Mouse (Mus musculus) forebrain, embryonic 15.5 days (tissue): ENCODE results near the gene Tbc1d10c. TPM values are rescaled to one million over a fixed set of nuclear protein-coding genes. Genes with fewer than 3 reads are reported as not detected.

ENCODE experiments used
- ATAC-seq: fragments of 200-750 bp; cut with Nextera tagmentation; replicated peaks from 2 replicates; pipeline ENCODE4 v1.8.0; 2017; ENCODE audit warnings: mild to moderate bottlenecking, moderate TSS enrichment, moderate library complexity
- H3K27ac ChIP-seq: fragments of 300-500 bp; sonication (generic); replicated peaks from 2 replicates; pipeline ENCODE4 v1.5.1; 2015; ENCODE audit warnings: mild to moderate bottlenecking, inconsistent platforms
- H3K27me3 ChIP-seq: fragments of 300-500 bp; sonication (generic); 2 replicates; pipeline ENCODE4 v1.6.1; 2015; ENCODE audit warnings: inconsistent platforms
- H3K36me3 ChIP-seq: fragments of 300-500 bp; sonication (generic); 2 replicates; pipeline ENCODE4 v1.6.1; 2015; ENCODE audit warnings: mild to moderate bottlenecking, inconsistent platforms
- H3K4me1 ChIP-seq: fragments of 300-500 bp; sonication (generic); 2 replicates; pipeline ENCODE4 v1.6.1; 2015; ENCODE audit warnings: inconsistent platforms
- H3K4me2 ChIP-seq: fragments of 300-500 bp; sonication (generic); replicated peaks from 2 replicates; pipeline ENCODE4 v1.6.1; 2015; ENCODE audit warnings: mild to moderate bottlenecking, inconsistent platforms
- H3K4me3 ChIP-seq: fragments of 300-500 bp; sonication (generic); 2 replicates; pipeline ENCODE4 v1.5.1; 2015; ENCODE audit warnings: mild to moderate bottlenecking, inconsistent platforms
- H3K9ac ChIP-seq: fragments of 300-500 bp; sonication (generic); replicated peaks from 2 replicates; pipeline ENCODE4 v1.6.1; 2015; ENCODE audit warnings: mild to moderate bottlenecking, inconsistent platforms
- H3K9me3 ChIP-seq: fragments of 300-500 bp; sonication (generic); 2 replicates; pipeline ENCODE4 v1.6.1; 2016; ENCODE audit warnings: inconsistent platforms
- WGBS: fragments of 180-500 bp; shearing (Covaris S2); methylation state at CpG from one replicate; pipeline ENCODE4 v1.1.7; 2015; ENCODE audit warnings: mixed read lengths; 5-methylcytosine and 5-hydroxymethylcytosine counted together
- polyA plus RNA-seq: library from polyadenylated mRNA; unstranded; fragments of >200 nt; fragmentation: Nextera tagmentation; extraction: Ambion mirVana; gene quantifications from 2 replicates; pipeline ENCODE4 v1.2.1, GENCODE M21; 2015

Gene Tbc1d10c
- polyA plus RNA-seq, 1 experiment from 2014 or later, result 0.70 TPM

- no peak overlapping the region for H3K9ac ChIP-seq
- 68% methylated on average over 2 of the region's 2 CpGs for WGBS
- H3K4me3 ChIP-seq, result no peak overlapping the region
- no peaks in the 10 kb centered on the region for H3K27me3 ChIP-seq
- no peak overlapping the region for H3K4me2 ChIP-seq
- H3K36me3 ChIP-seq, result no peaks in the 10 kb centered on the region
- no peaks in the 10 kb centered on the region for H3K9me3 ChIP-seq
- H3K4me1 ChIP-seq, result peaks cover 8% of the 10 kb centered on the region
- no peak for ATAC-seq
- H3K27ac ChIP-seq, result no peak overlapping the region
These were observed 7.4 kb downstream of the Tbc1d10c start for GRCm38 (mm10) chr19:4183689-4184088.

- no peak overlapping the region for H3K9ac ChIP-seq
- H3K4me1 ChIP-seq, result peaks cover 8% of the 10 kb centered on the region
- H3K27me3 ChIP-seq, result no peaks in the 10 kb centered on the region
- no peak overlapping the region for H3K4me2 ChIP-seq
- H3K4me3 ChIP-seq, result no peak overlapping the region
- peak; percentile 57; the same call in 1 of the 2 replicates for ATAC-seq
- H3K9me3 ChIP-seq, result no peaks in the 10 kb centered on the region
- H3K36me3 ChIP-seq, result no peaks in the 10 kb centered on the region
- 49% methylated on average over 3 of the region's 3 CpGs for WGBS
- H3K27ac ChIP-seq, result no peak overlapping the region
These were observed 9.2 kb downstream of the Tbc1d10c start for GRCm38 (mm10) chr19:4181892-4182291.

- ATAC-seq, result no peak
- Histone ChIP-seq H3K27ac (no peak overlapping the region), H3K9me3 (no peaks in the 10 kb centered on the region), H3K9ac (no peak overlapping the region), H3K4me1 (peaks cover 11% of the 10 kb centered on the region), H3K4me2 (no peak overlapping the region), H3K4me3 (no peak overlapping the region), H3K36me3 (no peaks in the 10 kb centered on the region), H3K27me3 (no peaks in the 10 kb centered on the region)
- WGBS, result 87% methylated on average over 7 of the region's 7 CpGs
These were observed 10.7 kb downstream of the Tbc1d10c start for GRCm38 (mm10) chr19:4180411-4180810.

GRCm38 (mm10) chr19:4175368-4175947 lies 15.6 kb downstream of the Tbc1d10c start, which contains the start of gene Carns1:
Gene Carns1, minus strand, starts transcription at chr19:4175479.
- Histone ChIP-seq H3K9ac (0 out of 2 replicates have a peak within 1 kb of the TSS, but pooled peaks have one; percentile 1), H3K27me3 (no peaks in the 10 kb centered on the region), H3K4me2 (peak within 1 kb of the TSS; percentile 23; the same call in 1 of the 2 replicates), H3K9me3 (no peaks in the 10 kb centered on the region), H3K27ac (no peak within 1 kb of the TSS), H3K36me3 (no peaks in the 10 kb centered on the region), H3K4me3 (no peak within 1 kb of the TSS), H3K4me1 (peaks cover 8% of the 10 kb centered on the region)
- WGBS, result 5% methylated on average over 11 of the region's 11 CpGs
- ATAC-seq, result no peak; the same call in 1 of the 2 replicates

GRCm38 (mm10) chr19:4172925-4173324 lies 18.2 kb downstream of the Tbc1d10c start:
- Histone ChIP-seq H3K9me3 (no peaks in the 10 kb centered on the region), H3K27me3 (no peaks in the 10 kb centered on the region), H3K9ac (no peak overlapping the region), H3K4me1 (peaks cover 20% of the 10 kb centered on the region), H3K4me2 (no peak overlapping the region), H3K36me3 (no peaks in the 10 kb centered on the region), H3K4me3 (no peak overlapping the region), H3K27ac (no peak overlapping the region)
- WGBS, result 57% methylated on average over 11 of the region's 11 CpGs
- ATAC-seq, result no peak

DNA sequence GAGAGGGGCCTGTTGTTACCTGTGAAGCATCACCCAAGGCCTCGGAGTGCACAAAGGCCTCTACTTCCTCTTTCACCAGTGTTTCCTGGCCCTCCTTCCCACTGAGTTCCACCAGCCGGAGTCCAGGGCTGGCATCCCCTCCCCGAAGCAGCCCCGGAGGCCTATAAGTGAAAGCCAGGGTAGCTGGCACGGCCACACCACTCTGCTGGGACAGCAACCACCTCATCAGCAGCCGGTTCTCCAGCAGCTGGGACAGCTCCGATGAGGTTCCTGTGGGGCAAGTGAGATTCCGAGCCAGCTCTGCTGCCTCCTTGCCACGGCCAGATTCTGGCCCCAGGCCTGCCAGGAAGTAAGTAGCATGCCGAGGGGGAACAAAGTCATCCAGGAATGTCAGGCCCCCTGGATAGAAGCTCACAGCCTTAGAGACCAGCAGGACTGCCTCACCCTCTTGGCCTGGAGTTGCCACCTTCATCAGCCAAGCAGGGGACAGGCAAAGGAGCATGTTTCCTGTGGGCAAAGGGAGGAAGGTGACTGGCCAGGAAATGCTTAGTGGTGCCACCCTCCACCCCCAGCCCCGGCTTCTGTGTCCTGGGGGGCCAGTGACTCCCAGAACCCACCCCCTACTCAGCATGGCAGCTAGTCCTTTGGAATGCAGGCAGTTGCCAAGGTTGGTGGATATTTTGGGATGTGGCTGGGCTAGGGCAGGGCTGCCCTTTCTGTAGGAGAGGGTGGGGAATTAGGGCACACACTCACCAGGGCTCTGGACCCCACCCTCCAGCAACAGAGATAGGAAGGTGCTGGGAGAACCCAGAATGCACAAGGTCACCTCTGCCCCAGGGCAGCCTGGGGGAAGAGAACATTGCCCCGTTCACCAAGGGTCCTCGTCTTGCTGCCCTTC lies 19.4 kb downstream of the Tbc1d10c start:
- no peaks in the 10 kb centered on the region for H3K36me3 ChIP-seq
- H3K27me3 ChIP-seq, result no peaks in the 10 kb centered on the region
- no peak overlapping the region for H3K4me3 ChIP-seq
- H3K9me3 ChIP-seq, result no peaks in the 10 kb centered on the region
- H3K9ac ChIP-seq, result no peak overlapping the region
- H3K27ac ChIP-seq, result no peak overlapping the region
- 77% methylated on average over 13 of the region's 13 CpGs for WGBS
- H3K4me2 ChIP-seq, result no peak overlapping the region
- peaks cover 20% of the 10 kb centered on the region for H3K4me1 ChIP-seq
- ATAC-seq, result no peak

DNA sequence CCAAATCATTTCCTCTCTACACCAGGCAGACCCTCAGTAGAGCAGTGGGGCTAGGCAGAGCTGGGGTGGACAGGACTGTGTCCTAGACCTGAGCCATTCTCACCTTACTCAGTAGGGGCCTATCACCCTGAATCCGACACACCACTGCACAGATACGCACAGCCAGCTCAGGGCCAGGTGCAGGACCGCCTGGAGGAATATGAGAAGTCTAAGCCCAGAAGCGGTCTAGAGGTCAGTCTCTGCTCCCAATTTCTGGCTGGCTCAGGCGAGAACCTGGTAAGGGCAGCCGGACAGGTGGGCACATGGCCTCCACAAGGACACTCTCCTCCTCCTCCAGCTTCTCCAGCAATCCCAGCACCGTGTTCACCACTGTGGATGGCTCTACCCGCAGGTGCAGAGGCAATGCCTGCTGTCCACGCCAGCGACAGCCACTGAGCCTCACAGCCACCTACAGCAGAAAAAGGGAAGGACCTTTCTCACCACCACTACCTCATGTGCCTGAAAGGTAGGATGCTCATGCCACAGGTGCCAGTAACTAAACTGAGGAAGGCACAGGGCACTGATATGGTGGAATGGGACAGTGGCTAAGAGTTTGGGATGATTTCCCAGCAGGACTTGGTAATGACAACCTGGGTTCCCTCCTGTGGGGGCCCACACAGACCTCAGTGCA lies 20.2 kb downstream of the Tbc1d10c start:
- Histone ChIP-seq H3K4me3 (no peak overlapping the region), H3K27me3 (no peaks in the 10 kb centered on the region), H3K4me1 (peaks cover 20% of the 10 kb centered on the region), H3K36me3 (no peaks in the 10 kb centered on the region), H3K9ac (no peak overlapping the region), H3K4me2 (no peak overlapping the region), H3K9me3 (no peaks in the 10 kb centered on the region), H3K27ac (no peak overlapping the region)
- WGBS, result 89% methylated on average over 10 of the region's 10 CpGs
- ATAC-seq, result no peak

DNA sequence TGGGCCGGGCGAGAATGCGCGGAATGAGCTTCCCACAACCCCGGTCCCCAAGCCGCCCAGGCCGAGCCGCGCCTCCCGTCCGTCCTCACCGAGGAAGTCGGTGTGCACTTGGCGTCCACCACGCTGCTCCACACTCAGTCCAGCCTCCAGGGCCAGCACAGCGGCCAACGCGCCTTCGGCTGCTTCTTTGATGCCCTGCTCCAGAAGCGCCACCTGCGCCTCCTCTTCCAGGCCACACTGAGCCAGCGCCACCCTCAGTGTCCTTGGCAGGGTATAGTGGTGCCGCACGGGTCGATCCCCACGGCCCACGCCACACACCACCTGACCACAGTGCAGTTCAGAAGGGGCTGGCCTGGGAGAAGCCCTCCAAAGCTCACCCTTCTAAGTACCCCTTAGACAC lies 21.3 kb downstream of the Tbc1d10c start:
- Histone ChIP-seq H3K9ac (peak overlapping the region; percentile 80), H3K27me3 (no peaks in the 10 kb centered on the region), H3K4me1 (peaks cover 12% of the 10 kb centered on the region), H3K27ac (peak overlapping the region; percentile 91), H3K4me3 (peak overlapping the region; percentile 49), H3K9me3 (no peaks in the 10 kb centered on the region), H3K4me2 (peak overlapping the region; percentile 93), H3K36me3 (no peaks in the 10 kb centered on the region)
- ATAC-seq, result peak; percentile 71
- WGBS, result 4% methylated on average over 27 of the region's 27 CpGs

DNA sequence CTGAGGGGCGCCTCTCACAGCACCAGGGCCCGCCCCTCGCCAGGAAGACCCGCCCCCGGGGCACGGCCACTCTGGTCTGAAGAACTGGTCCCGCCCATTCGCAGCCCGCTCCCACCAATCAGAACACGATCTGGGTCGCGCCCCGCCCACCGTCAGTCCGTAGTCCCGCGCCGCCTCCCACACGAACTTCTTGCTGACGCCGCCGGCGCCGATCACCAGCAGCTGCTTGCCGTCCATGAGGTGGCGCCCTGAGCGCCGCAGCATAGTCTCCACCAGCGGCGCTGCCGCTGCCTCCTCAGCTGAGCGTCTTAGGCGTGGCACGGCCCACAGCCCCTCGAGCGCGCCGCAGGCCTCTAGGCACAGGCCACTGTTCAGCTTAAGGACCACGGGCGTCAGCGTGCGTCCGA lies 21.7 kb downstream of the Tbc1d10c start:
- WGBS, result 0% methylated on average over 43 of the region's 43 CpGs
- peaks cover 12% of the 10 kb centered on the region for H3K4me1 ChIP-seq
- peak overlapping the region; percentile 80 for H3K9ac ChIP-seq

GRCm38 (mm10) chr19:4166678-4167476 lies 24.2 kb downstream of the Tbc1d10c start:
- Histone ChIP-seq H3K4me3 (no peak overlapping the region), H3K27me3 (no peaks in the 10 kb centered on the region), H3K9me3 (no peaks in the 10 kb centered on the region), H3K4me2 (no peak overlapping the region), H3K9ac (no peak overlapping the region), H3K27ac (no peak overlapping the region), H3K4me1 (peaks cover 26% of the 10 kb centered on the region), H3K36me3 (no peaks in the 10 kb centered on the region)
- no peak for ATAC-seq
- 81% methylated on average over 9 of the region's 9 CpGs for WGBS

More for the DNA sequence above, 21.7 kb downstream of the Tbc1d10c start:
- ATAC-seq, result peak; percentile 95
- H3K9me3 ChIP-seq, result no peaks in the 10 kb centered on the region
- peak overlapping the region; percentile 49 for H3K4me3 ChIP-seq
- peak overlapping the region; percentile 91 for H3K27ac ChIP-seq
- H3K36me3 ChIP-seq, result no peaks in the 10 kb centered on the region
- H3K27me3 ChIP-seq, result no peaks in the 10 kb centered on the region
- H3K4me2 ChIP-seq, result peak overlapping the region; percentile 93

GRCm38 (mm10) chr19:4164721-4165120 lies 26.4 kb downstream of the Tbc1d10c start:
- H3K4me1 ChIP-seq, result peaks cover 20% of the 10 kb centered on the region
- H3K4me3 ChIP-seq, result no peak overlapping the region
- ATAC-seq, result no peak
- no peak overlapping the region for H3K4me2 ChIP-seq
- no peaks in the 10 kb centered on the region for H3K27me3 ChIP-seq
- H3K36me3 ChIP-seq, result peaks cover 15% of the 10 kb centered on the region; the same call in 1 of the 2 replicates
- no peaks in the 10 kb centered on the region for H3K9me3 ChIP-seq
- H3K9ac ChIP-seq, result no peak overlapping the region
- WGBS, result 75% methylated on average over 2 of the region's 2 CpGs
- H3K27ac ChIP-seq, result no peak overlapping the region
